Mouse (Mus musculus): ENCODE data around the gene Slc22a20.
A peak's percentile ranks its signal among the peaks of the same experiment; 100 is the strongest.

The Slc22a20 gene

GRCm38 (mm10) chr19:5990033-5990432 is 4.1 kb upstream of the Slc22a20 start:
- DNase-seq (ENCODE audit: low read depth in 2 of 2, low spot score in 2 of 2) = no peak

DNA sequence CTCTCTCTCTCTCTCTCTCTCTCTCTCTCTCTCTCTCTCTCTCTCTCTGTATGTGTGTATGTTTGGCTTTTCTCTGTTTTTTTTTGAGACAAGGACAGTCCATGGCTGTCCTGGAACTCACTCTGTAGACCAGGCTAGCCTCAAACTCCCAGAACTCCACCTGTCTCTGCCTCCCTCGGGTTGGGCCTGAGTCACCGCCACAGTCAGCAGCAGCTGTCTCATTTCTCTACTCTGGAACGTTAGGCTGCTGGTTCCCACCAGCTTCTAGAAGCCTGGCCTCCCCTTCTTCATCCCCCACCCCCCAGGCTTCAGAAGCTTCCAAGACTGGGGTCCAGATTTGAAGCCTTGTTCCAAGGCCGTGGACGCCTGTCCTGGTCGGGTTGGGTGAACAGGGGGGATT is 3.6 kb upstream of the Slc22a20 start:
- DNase-seq (ENCODE audit: low read depth in 2 of 2, low spot score in 2 of 2) = no peak

DNA sequence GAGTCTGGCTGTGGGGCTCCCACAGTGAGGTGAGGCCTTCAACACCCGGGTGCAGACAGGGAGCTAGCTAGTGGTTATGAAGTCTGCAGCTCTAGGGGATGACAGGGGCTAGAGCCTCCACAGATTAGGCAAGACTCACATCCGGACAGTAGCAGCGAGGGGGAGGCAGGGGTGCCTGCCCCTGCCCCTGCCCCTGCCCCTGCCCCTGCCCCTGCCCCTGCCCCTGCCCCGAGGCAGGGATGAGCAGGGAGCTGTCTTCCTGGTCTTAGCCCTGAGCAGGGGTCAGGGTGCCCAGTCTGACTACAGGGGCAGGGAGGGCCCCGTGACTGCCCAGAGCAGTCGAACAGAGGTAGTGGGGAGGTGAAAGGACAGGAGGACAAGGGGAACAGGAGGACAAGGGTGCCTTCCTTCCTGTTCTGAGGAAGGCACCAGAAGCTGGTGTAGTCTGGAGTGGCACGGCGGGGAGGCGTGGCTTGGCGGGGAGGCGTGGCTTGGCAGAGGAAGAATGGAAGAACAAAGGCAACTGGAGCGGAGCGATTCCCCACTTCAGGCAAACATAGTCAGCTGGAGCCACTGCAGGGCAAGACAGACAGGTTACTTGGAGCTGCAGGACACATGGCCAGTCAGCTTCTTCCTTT is 3.0 kb upstream of the Slc22a20 start:
- no peak for DNase-seq (ENCODE audit: low read depth in 2 of 2, low spot score in 2 of 2)

- DNase-seq (ENCODE audit: low read depth in 2 of 2, low spot score in 2 of 2) = no peak
These were observed 2.3 kb upstream of the Slc22a20 start for GRCm38 (mm10) chr19:5988027-5988814.

DNA sequence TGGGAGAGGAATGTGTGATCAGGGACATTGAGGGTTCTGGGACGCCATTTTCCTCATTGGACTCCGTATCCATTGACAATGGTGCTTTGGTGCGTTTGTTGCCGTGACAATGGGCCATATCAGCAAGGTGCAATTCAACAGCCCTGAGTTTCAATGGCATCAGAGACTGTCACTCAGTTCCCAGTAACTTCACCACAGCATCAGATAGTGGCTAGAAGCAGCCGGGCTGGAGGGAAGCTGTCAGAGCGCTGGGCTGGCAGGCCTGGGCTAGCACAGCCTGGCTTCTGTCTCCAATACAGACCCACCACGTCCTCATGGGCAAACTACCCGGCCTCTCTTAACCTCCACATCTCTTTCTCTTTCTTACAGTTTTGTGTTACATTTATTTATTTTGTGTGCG is 5.5 kb downstream of the Slc22a20 start:
- DNase-seq (ENCODE audit: low read depth in 2 of 2, low spot score in 2 of 2) = no peak

GRCm38 (mm10) chr19:5977717-5978116 is 8.2 kb downstream of the Slc22a20 start:
- DNase-seq (ENCODE audit: low read depth in 2 of 2, low spot score in 2 of 2) = no peak

GRCm38 (mm10) chr19:5975676-5976075 is 10.3 kb downstream of the Slc22a20 start:
- no peak for DNase-seq (ENCODE audit: low read depth in 2 of 2, low spot score in 2 of 2)

GRCm38 (mm10) chr19:5975112-5975511 is 10.8 kb downstream of the Slc22a20 start:
- DNase-seq (ENCODE audit: low read depth in 2 of 2, low spot score in 2 of 2) = no peak

GRCm38 (mm10) chr19:5967664-5968063 is 18.3 kb downstream of the Slc22a20 start:
- no peak for DNase-seq (ENCODE audit: low read depth in 2 of 2, low spot score in 2 of 2)

GRCm38 (mm10) chr19:5966786-5967185 is 19.2 kb downstream of the Slc22a20 start:
- no peak for DNase-seq (ENCODE audit: low read depth in 2 of 2, low spot score in 2 of 2)

GRCm38 (mm10) chr19:5965910-5966309 is 20.0 kb downstream of the Slc22a20 start:
- no peak for DNase-seq (ENCODE audit: low read depth in 2 of 2, low spot score in 2 of 2)

GRCm38 (mm10) chr19:5965280-5965679 is 20.7 kb downstream of the Slc22a20 start:
- peak; percentile 66 to 82 for DNase-seq (ENCODE audit: low read depth in 2 of 2, low spot score in 2 of 2)

DNA sequence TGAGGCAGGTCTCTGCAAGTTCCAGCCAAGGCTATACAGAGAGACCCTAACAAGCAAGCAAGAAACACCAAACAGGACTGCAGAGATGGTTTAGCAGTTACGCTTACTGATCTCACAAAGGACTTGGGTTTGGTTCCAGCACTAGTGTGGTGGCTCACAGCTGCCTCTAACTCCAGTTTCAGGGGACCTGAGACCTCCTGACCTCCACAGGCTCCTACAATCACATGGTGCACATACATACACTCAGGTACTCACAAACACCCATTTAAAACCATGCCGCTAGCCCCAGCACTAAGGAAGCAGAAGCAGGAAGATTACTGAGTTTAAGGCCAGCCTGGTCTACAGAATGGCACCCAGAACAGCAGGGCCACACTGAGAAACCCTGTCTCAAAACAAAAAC is 21.1 kb downstream of the Slc22a20 start:
- no peak for DNase-seq (ENCODE audit: low read depth in 2 of 2, low spot score in 2 of 2)

GRCm38 (mm10) chr19:5963883-5964562 is 21.9 kb downstream of the Slc22a20 start, which contains the start of gene Pola2:
TSS of gene Pola2 (minus strand) at chr19:5964202.
- peak; percentile 84 to 89 for DNase-seq (ENCODE audit: low read depth in 2 of 2, low spot score in 2 of 2)

DNA sequence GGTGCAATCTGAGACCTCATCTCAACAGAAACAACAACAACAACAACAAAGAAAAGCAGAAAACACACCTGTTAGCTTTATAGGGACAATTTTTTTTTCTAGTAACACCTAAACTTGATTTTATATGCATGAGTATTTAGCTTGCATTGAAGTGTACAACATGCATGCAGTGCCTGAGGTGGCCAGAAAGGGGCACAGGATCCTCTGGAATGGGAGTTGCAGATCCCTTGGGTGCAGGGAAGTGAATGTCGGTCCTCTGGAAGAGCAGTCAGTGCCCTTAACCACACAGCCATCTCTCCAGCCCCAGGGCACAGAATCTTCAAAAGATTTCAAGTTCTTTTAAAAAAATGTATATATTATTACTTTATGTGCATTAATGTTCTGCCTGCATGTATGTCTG is 23.3 kb downstream of the Slc22a20 start:
- DNase-seq (ENCODE audit: low read depth in 2 of 2, low spot score in 2 of 2) = no peak

DNA sequence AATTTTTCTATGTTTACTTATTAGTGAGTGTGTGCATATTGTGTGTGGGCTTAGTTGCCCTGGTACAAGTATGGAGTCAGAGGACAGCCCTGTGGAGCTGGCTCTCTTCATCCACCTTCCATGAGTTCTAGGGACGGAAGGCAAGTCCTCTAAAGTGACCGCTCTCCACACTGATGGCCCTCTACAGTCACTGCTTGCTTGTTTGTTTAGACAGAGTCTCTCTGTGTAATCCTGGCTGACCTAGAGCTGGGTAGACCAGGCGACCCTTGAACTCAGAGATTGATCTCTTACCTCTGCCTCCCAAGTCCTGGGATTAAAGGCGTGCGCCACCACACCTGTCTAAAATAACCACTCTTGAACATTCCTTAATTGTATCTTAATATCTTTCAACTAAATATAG is 28.6 kb downstream of the Slc22a20 start:
- no peak for DNase-seq (ENCODE audit: low read depth in 2 of 2, low spot score in 2 of 2)

- peak; percentile 60 to 76 for DNase-seq (ENCODE audit: low read depth in 2 of 2, low spot score in 2 of 2)
These were observed 29.3 kb downstream of the Slc22a20 start for GRCm38 (mm10) chr19:5956685-5957084.

DNA sequence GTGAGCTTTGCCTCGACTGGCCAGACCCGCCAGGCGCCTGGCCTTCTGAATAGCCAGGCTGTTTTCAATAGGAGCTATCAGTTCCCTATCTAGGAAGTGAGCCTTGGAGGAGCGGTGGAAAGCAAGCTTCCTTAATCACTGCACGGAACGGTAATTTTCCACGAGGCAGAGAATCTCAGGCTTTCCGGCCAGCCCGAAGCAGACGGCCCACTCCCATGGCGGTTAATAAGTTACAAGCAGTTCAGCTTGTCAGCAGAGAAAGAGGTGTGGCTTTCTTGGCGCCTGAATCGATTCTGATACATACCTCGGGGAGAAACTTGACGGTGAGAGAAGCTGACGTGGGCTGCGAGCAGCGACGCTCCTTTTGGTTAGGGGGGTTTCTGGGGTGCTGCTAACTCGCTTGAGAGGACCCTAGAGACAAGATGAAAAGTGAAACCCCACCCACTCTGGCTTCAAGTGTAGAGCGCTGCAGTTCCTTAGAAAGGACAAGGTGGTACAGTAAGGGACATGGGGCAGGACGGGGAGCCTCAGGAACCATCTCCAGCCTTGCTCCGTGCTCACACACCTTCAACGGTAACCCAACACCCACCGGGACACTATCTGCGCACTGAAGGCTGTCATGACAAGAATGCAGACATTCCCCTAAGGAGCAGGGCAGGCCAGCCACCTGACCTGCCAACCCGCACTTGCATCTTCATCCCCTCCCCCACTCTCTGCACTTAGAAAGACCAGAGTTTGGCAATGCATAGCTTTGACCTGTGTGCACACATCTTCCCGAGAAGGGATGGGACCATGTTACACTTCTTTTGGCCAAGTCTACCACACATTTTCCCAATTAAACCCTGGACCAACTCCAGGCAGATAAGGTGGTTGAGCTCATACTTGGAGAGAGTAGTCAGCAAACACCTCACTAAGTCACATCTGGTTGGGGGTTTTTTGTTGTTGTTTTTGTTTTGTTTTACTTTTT is 30.0 kb downstream of the Slc22a20 start:
- DNase-seq (ENCODE audit: low read depth in 2 of 2, low spot score in 2 of 2) = no peak

DNA sequence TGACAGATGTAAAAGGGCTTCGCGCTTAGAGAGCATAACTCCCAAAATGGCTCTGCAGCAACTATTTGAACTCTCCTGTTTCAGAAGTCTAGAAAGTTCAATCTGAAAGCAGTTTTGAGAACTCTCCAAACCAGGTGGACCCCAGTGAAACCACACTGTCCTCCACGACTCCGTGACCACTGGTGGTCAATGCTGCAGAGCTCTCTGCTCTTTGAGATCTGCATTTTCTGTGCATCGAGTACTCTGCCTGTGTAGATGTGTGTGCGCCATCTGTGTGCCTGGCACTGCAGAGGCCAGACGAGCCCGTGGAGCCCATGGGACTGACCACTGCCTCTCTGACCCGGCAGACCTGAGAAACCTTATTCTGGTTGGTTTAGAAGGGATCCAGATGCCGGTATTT is 31.0 kb downstream of the Slc22a20 start:
- no peak for DNase-seq (ENCODE audit: low read depth in 2 of 2, low spot score in 2 of 2)

- DNase-seq (ENCODE audit: low read depth in 2 of 2, low spot score in 2 of 2) = no peak
These were observed 31.8 kb downstream of the Slc22a20 start for GRCm38 (mm10) chr19:5954031-5954710.
